Mouse (Mus musculus) spleen, adult 2 months (tissue): ENCODE measurements around the gene Gm49342.
"Not testable (repeated sequence)": the region's sequence is repeated elsewhere in the genome, so short reads cannot be mapped to it uniquely, and the experiment has no call there.

ENCODE experiments used
- CTCF ChIP-seq: fragments of 200-500 bp; IDR thresholded peaks from 2 replicates; pipeline ENCODE4 v1.5.1; 2011; ENCODE audit warnings: mild to moderate bottlenecking, inconsistent platforms; ENCODE audit not compliant: insufficient read depth, insufficient read length, insufficient replicate concordance; ENCODE audit errors: extremely low read depth
- POLR2A ChIP-seq: fragments of 200-500 bp; IDR thresholded peaks from 2 replicates; pipeline ENCODE4 v1.6.1; 2011; ENCODE audit warnings: low read depth, low read length, inconsistent platforms

DNA sequence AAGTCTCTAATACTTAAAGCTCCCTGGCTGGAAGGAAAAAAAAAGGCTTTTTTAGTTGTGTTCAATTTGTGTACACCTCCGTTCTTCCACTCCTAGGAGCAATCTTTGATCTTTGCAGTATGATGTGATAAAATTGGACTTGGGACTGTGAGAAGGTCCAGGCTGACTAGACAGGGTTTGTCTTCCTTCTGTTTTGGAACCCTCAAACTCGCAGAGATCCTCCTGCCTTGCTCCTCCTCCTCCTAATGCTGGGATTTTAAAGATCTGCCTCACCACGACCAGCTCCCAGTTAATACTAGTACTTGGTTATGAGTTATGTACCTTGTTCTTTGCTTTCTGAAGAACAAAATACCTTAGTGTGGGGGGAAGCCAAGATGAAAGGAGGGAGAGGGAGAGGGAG is 1.2 kb downstream of the Gm49342 start:
- not testable (repeated sequence) for TF ChIP-seq POLR2A, CTCF
